Mouse (Mus musculus): Measurements from ENCODE around the gene Il22ra2. TPM values are rescaled to one million over a fixed set of nuclear protein-coding genes. Genes with fewer than 3 reads are reported as not detected.

The Il22ra2 gene
- polyA plus RNA-seq, 1 experiment: 0.67 TPM

- H3K4me1 ChIP-seq (ENCODE audit: control insufficient read depth, insufficient read depth, low read length): no peaks in the 10 kb centered on the region
- H3K4me3 ChIP-seq (ENCODE audit: insufficient read depth, low read depth, low read length): no peak overlapping the region
- H3K36me3 ChIP-seq (ENCODE audit: control insufficient read depth, insufficient read depth, low read length): no peaks in the 10 kb centered on the region
- H3K27ac ChIP-seq (ENCODE audit: insufficient read depth, low read depth, low read length): no peak overlapping the region
- no peak for DNase-seq
- 89% methylated on average over 2 of the region's 2 CpGs for WGBS
- TF ChIP-seq CTCF (conservative IDR thresholded peaks at IDR 0.05; ENCODE audit: insufficient read depth, insufficient read length, low read depth, low read length) (no peak), POLR2A (IDR thresholded peaks at IDR 0.05; ENCODE audit: low read depth, low read length) (no peak)
- H3K27me3 ChIP-seq (replicated peaks; ENCODE audit: control insufficient read depth, insufficient read depth, low read length): no peaks in the 10 kb centered on the region
Observed at GRCm38 (mm10) chr10:19645119-19645518, 23.3 kb downstream of the Il22ra2 start.

- TF ChIP-seq POLR2A (IDR thresholded peaks at IDR 0.05; ENCODE audit: low read depth, low read length): no peak
- no peak overlapping the region for H3K27ac ChIP-seq (ENCODE audit: insufficient read depth, low read depth, low read length)
- 81% methylated on average over 9 of the region's 9 CpGs for WGBS
- no peak overlapping the region for H3K4me3 ChIP-seq (ENCODE audit: insufficient read depth, low read depth, low read length)
- H3K27me3 ChIP-seq (replicated peaks; ENCODE audit: control insufficient read depth, insufficient read depth, low read length): no peaks in the 10 kb centered on the region
- H3K36me3 ChIP-seq (ENCODE audit: control insufficient read depth, insufficient read depth, low read length): no peaks in the 10 kb centered on the region
- DNase-seq: no peak
- H3K4me1 ChIP-seq (ENCODE audit: control insufficient read depth, insufficient read depth, low read length): no peaks in the 10 kb centered on the region
Observed at GRCm38 (mm10) chr10:19657426-19657825, 35.6 kb downstream of the Il22ra2 start.

GRCm38 (mm10) chr10:19659953-19660352 lies 38.2 kb downstream of the Il22ra2 start:
- no peak for DNase-seq
- 71% methylated on average over 5 of the region's 5 CpGs for WGBS
- H3K4me3 ChIP-seq (ENCODE audit: insufficient read depth, low read depth, low read length): no peak overlapping the region
- TF ChIP-seq POLR2A (IDR thresholded peaks at IDR 0.05; ENCODE audit: low read depth, low read length) (no peak), CTCF (conservative IDR thresholded peaks at IDR 0.05; ENCODE audit: insufficient read depth, insufficient read length, low read depth, low read length) (no peak)
- H3K27ac ChIP-seq (ENCODE audit: insufficient read depth, low read depth, low read length): no peak overlapping the region
- H3K4me1 ChIP-seq (ENCODE audit: control insufficient read depth, insufficient read depth, low read length): no peaks in the 10 kb centered on the region
- no peaks in the 10 kb centered on the region for H3K36me3 ChIP-seq (ENCODE audit: control insufficient read depth, insufficient read depth, low read length)
- H3K27me3 ChIP-seq (replicated peaks; ENCODE audit: control insufficient read depth, insufficient read depth, low read length): no peaks in the 10 kb centered on the region

- Histone ChIP-seq H3K4me1 (ENCODE audit: control insufficient read depth, insufficient read depth, low read length) (no peaks in the 10 kb centered on the region), H3K4me3 (ENCODE audit: insufficient read depth, low read depth, low read length) (no peak overlapping the region), H3K36me3 (ENCODE audit: control insufficient read depth, insufficient read depth, low read length) (no peaks in the 10 kb centered on the region), H3K27ac (ENCODE audit: insufficient read depth, low read depth, low read length) (no peak overlapping the region), H3K27me3 (replicated peaks; ENCODE audit: control insufficient read depth, insufficient read depth, low read length) (no peaks in the 10 kb centered on the region)
- DNase-seq: no peak
- TF ChIP-seq CTCF (conservative IDR thresholded peaks at IDR 0.05; ENCODE audit: insufficient read depth, insufficient read length, low read depth, low read length) (no peak), POLR2A (IDR thresholded peaks at IDR 0.05; ENCODE audit: low read depth, low read length) (no peak)
- 50% methylated on average over 5 of the region's 5 CpGs for WGBS
Observed at GRCm38 (mm10) chr10:19668973-19669372, 47.2 kb downstream of the Il22ra2 start.

- TF ChIP-seq CTCF (conservative IDR thresholded peaks at IDR 0.05; ENCODE audit: insufficient read depth, insufficient read length, low read depth, low read length) (no peak), POLR2A (IDR thresholded peaks at IDR 0.05; ENCODE audit: low read depth, low read length) (no peak)
Observed at GRCm38 (mm10) chr10:19672015-19672414, 50.2 kb downstream of the Il22ra2 start.

GRCm38 (mm10) chr10:19673146-19673545 lies 51.3 kb downstream of the Il22ra2 start:
- H3K27me3 ChIP-seq (replicated peaks; ENCODE audit: control insufficient read depth, insufficient read depth, low read length): no peaks in the 10 kb centered on the region
- no peak for DNase-seq
- H3K27ac ChIP-seq (ENCODE audit: insufficient read depth, low read depth, low read length): no peak overlapping the region
- WGBS: 82% methylated on average over 1 of the region's 1 CpGs
- no peaks in the 10 kb centered on the region for H3K4me1 ChIP-seq (ENCODE audit: control insufficient read depth, insufficient read depth, low read length)
- no peaks in the 10 kb centered on the region for H3K36me3 ChIP-seq (ENCODE audit: control insufficient read depth, insufficient read depth, low read length)
- H3K4me3 ChIP-seq (ENCODE audit: insufficient read depth, low read depth, low read length): no peak overlapping the region
- TF ChIP-seq CTCF (conservative IDR thresholded peaks at IDR 0.05; ENCODE audit: insufficient read depth, insufficient read length, low read depth, low read length): no peak
- no peak for TF ChIP-seq POLR2A (IDR thresholded peaks at IDR 0.05; ENCODE audit: low read depth, low read length)

More at GRCm38 (mm10) chr10:19672015-19672414, 50.2 kb downstream of the Il22ra2 start:
- no peak for DNase-seq
- Histone ChIP-seq H3K27me3 (replicated peaks; ENCODE audit: control insufficient read depth, insufficient read depth, low read length) (no peaks in the 10 kb centered on the region), H3K36me3 (ENCODE audit: control insufficient read depth, insufficient read depth, low read length) (no peaks in the 10 kb centered on the region), H3K4me3 (ENCODE audit: insufficient read depth, low read depth, low read length) (no peak overlapping the region), H3K27ac (ENCODE audit: insufficient read depth, low read depth, low read length) (no peak overlapping the region), H3K4me1 (ENCODE audit: control insufficient read depth, insufficient read depth, low read length) (no peaks in the 10 kb centered on the region)

Other genes starting within 250 kb of the Il22ra2 start
- gene Ifngr1, start 30.0 kb upstream of the Il22ra2 start, polyA plus RNA-seq (2012; rRNA removed): 17.2 and 23.9 TPM in 2 replicates
- 0.06 TPM in 1 of 2 replicates, not detected in the other for gene Il20ra, start 90.6 kb downstream of the Il22ra2 start, polyA plus RNA-seq (2012; rRNA removed)
- gene Slc35d3, start 229.5 kb downstream of the Il22ra2 start, polyA plus RNA-seq (2012; rRNA removed): 0.08 and 0.20 TPM in 2 replicates

Measured in kidney, adult 2 months (tissue).